Mouse (Mus musculus) heart, adult 11 months (tissue): ENCODE results near the gene Rnpepl1.

Experiments used
- DNase-seq: peaks from one replicate; pipeline ENCODE4 v3.0.0; 2022

Gene Rnpepl1

GRCm38 (mm10) chr1:92910239-92910885, at the start of gene Rnpepl1:
TSS of gene Rnpepl1 (plus strand) at chr1:92910783.
- DNase-seq, result peak; percentile 98

DNA sequence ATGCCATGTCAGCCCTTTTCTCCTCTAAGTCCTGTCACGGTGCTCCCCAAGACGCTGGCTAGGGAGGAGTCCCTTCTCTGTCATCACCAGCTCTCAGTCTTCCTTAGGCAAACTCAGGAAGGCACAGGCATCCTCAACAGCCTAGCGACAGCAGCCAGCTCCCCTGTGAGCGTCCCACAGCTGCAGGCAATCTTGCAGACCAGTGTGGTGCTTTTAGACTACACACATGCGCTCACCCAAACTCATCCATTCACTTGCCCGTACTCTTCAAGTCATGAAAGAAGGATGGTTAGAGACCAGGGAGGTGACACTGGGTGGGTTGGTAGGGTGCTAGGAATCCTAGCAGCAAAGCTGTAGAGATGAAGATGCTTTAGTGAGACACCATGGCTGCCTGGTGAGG, 49.1 kb upstream of the Rnpepl1 start:
- no peak for DNase-seq

DNA sequence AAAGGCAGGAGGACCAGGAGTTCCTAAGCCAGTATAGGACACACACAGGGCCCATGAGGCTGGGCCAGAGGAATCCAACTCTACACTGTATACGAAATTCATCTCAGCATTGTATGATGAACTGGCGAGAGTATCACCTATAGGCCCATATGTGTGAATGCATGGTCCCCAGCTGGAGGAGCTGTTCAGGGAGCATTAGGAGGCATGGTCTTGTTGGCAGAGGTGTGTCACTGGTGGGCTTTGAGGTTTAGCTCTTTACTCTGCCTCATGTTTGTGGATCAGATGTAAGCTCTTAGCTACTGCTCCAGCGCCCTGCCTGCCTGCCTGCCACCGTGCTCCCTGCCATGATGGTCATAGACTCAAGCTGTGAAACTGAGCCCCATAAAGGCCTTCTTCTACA, 47.3 kb upstream of the Rnpepl1 start:
- no peak for DNase-seq

- no peak for DNase-seq
These were observed 44.4 kb upstream of the Rnpepl1 start for GRCm38 (mm10) chr1:92866170-92866569.

- DNase-seq, result no peak
These were observed 40.6 kb upstream of the Rnpepl1 start for GRCm38 (mm10) chr1:92869985-92870384.

- DNase-seq, result no peak
These were observed 37.9 kb upstream of the Rnpepl1 start for GRCm38 (mm10) chr1:92872666-92873065.

DNA sequence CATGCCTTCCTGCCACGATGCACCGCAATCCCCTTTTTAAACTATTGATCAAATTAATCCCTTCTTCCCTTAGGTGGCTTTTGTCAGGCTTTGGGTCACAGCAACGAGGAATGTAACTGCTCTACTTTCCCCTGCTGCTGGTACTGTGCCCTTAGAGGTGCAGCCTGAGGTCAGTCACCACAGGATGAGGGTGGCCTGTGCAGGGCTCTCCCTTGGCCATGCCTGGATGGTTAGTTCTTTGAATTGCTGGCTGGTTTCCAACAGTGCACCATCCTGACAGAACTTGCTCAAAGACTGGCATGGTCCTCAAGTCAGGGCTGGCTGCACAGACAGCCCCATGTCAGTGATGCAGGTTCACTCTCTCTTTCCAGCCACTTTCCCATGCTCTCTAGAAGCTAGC, 36.6 kb upstream of the Rnpepl1 start:
- DNase-seq, result no peak

GRCm38 (mm10) chr1:92875360-92876111, 35.0 kb upstream of the Rnpepl1 start:
- DNase-seq, result no peak

GRCm38 (mm10) chr1:92877431-92877978, 33.1 kb upstream of the Rnpepl1 start:
- no peak for DNase-seq

GRCm38 (mm10) chr1:92878066-92878741, 32.4 kb upstream of the Rnpepl1 start:
- no peak for DNase-seq

DNA sequence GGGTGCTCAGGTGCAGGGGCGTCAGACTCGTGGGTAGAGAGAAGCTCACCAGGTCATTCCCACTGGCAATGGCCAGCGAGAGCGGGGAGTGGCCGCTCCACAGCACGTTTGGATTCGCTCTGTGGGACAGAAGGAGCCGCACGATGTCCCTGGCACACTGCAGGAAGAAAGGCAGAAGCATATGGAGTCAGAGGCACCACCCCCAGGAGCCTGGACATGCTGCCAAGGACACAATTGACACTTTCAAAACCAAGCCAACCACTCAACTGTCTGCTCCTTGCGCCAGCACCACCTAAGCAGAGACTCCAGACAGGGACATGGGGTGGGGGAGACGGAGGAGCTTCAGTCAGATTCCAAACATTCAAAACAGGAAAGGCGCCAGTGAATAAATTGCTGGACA, 31.3 kb upstream of the Rnpepl1 start:
- no peak for DNase-seq

DNA sequence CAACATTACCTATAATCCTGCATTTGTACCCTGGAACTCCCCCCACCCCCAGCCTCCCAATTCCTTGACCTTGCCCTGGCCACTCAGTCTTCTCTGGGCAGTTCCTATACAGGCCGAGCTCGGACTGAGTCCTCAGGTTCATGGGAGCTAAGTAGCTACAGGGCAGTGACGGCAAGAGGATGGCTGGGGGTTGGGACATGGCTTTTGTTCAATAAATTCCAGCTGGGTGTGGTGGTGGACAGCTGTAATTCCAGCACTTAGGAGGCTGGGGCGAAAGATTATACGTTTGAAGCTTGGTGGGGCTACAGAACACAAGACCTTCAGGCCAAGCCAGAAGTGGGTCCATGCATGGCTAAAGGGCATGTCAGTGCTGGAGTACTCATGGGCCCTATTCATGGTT, 30.5 kb upstream of the Rnpepl1 start:
- no peak for DNase-seq

- DNase-seq, result no peak
These were observed 28.6 kb upstream of the Rnpepl1 start for GRCm38 (mm10) chr1:92881982-92882381.

DNA sequence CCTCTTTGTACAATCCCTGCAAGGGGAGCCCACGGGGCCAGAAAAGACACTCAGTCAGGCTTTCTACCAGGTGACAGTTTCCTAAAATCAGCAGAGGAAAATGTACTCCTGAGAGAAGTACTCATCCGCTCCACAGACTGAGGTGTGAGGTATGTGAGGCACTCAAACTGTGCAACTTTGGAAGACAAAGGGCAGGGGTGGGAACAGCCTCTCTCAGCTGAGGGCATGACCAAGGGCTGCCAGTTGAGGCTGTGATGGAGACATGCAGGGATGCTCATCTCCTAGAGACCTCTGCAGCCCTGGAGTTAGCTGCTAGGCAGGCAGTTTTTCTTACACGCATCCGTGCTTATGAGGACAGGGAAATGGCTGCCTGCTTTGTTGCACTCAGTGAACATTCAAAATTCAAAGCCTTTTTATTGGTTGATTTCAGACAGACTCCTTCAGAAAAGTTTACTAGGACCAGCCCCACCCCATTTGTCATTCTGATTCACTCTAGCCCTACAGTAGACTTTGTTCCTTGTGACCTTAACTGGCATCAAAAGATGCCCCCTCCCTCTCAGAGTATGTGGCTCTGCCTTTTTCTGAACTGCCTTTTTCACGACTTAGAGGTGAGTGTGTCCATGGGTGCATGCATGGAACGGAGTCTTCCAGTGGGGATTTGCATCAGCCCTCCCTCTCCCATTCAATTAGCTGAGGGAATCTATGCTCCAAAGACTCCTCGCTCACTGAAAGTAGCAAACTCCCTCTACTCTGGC, 21.5 kb upstream of the Rnpepl1 start:
- no peak for DNase-seq

GRCm38 (mm10) chr1:92892791-92893190, 17.8 kb upstream of the Rnpepl1 start:
- no peak for DNase-seq

- no peak for DNase-seq
These were observed 16.7 kb upstream of the Rnpepl1 start for GRCm38 (mm10) chr1:92893896-92894295.

GRCm38 (mm10) chr1:92895089-92895488, 15.5 kb upstream of the Rnpepl1 start:
- DNase-seq, result no peak

DNA sequence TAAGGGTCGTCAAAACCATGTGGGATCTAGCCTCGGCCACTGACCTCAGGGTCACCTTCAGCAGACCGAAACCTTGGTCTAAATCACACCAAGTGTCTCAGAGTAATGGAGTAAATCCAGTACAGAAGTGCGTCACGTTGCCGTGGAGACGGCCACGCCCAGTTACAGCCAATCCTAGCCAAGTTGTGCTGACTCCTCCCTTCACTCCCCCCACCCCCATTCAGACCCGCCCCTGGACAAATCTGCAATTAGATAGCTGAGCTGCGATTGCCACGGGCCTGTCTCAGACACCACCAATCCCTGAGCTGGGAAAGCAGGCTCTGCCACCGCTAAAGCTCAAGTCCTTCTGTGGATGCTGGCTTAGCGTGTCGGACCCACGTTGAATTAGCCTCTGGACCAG, 7.8 kb upstream of the Rnpepl1 start, which contains the start of gene Ankmy1:
Ankmy1 (minus strand) TSS at position 121 of the 400 bp plus-strand sequence.
- DNase-seq, result no peak

DNA sequence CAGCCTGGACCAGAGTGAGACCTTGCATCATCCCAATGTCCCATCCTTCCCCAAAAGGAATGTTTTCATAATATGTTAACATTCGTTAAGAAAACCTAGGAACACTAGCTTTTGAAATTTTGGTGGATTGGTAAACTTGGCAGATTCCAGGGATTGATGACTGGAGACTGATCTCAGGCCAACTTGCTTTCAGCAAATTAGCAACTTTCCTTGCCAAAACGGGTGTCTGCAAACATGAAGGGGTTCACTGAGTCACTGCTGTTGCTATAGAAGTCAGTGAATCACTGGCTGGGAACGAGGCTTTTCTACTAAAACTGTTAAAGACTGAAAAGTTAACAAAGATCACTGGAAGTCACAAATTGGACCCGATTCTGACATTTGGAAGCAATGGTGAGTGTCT, 7.0 kb upstream of the Rnpepl1 start:
- no peak for DNase-seq

- DNase-seq, result peak; percentile 91
These were observed 4.8 kb upstream of the Rnpepl1 start for GRCm38 (mm10) chr1:92905703-92906310.

GRCm38 (mm10) chr1:92906779-92907631, 3.6 kb upstream of the Rnpepl1 start, which contains the start of gene Dusp28:
TSS of gene Dusp28 (plus strand) at chr1:92906981.
- peak; percentile 100 for DNase-seq
